Mouse (Mus musculus) lung, postnatal 0 days (tissue): ENCODE measurements around the gene Ivl.

Experiments
- CTCF ChIP-seq: IDR thresholded peaks from 2 replicates; pipeline ENCODE4 v1.5.1; 2016; ENCODE audit warnings: antibody characterized with exemption, mild to moderate bottlenecking
- EP300 ChIP-seq: IDR thresholded peaks from 2 replicates; pipeline ENCODE4 v1.6.1; 2016; ENCODE audit warnings: antibody characterized with exemption, mild to moderate bottlenecking, control low read depth

- TF ChIP-seq CTCF = no peak
- no peak for TF ChIP-seq EP300
These were observed 13.7 kb upstream of the Ivl start for GRCm38 (mm10) chr3:92587190-92587589.
